Mouse (Mus musculus): Measurements from ENCODE around the gene Rasl12. TPM values are rescaled to one million over a fixed set of nuclear protein-coding genes. Genes with fewer than 3 reads are reported as not detected.

Gene Rasl12
- polyA plus RNA-seq, 1 experiment from 2014 or later: 6.7 TPM

GRCm38 (mm10) chr9:65407861-65408260 is 9.6 kb downstream of the Rasl12 start:
- Histone ChIP-seq H3K4me2 (ENCODE audit: low read length) (no peak overlapping the region), H3K9me3 (ENCODE audit: control insufficient read depth, low read length) (no peaks in the 10 kb centered on the region), H3K9ac (replicated peaks; ENCODE audit: low read depth, low read length) (no peak overlapping the region), H3K36me3 (ENCODE audit: control insufficient read depth, insufficient read depth) (no peaks in the 10 kb centered on the region), H3K4me3 (replicated peaks; ENCODE audit: low read length) (no peak overlapping the region), H3K4me1 (replicated peaks; ENCODE audit: control insufficient read depth, insufficient read depth, low read length) (peaks cover 3% of the 10 kb centered on the region; the same call in 1 of the 2 replicates), H3K27me3 (replicated peaks; ENCODE audit: control insufficient read depth, insufficient read depth, low read length) (no peaks in the 10 kb centered on the region), H3K27ac (ENCODE audit: low read length) (no peak overlapping the region)
- WGBS: 78% methylated on average over 3 of the region's 3 CpGs
- ATAC-seq: no peak

- WGBS: 73% methylated on average over 5 of the region's 5 CpGs
- Histone ChIP-seq H3K27me3 (replicated peaks; ENCODE audit: control insufficient read depth, insufficient read depth, low read length) (no peaks in the 10 kb centered on the region), H3K9ac (replicated peaks; ENCODE audit: low read depth, low read length) (no peak overlapping the region), H3K9me3 (ENCODE audit: control insufficient read depth, low read length) (no peaks in the 10 kb centered on the region), H3K4me2 (ENCODE audit: low read length) (no peak overlapping the region), H3K4me3 (replicated peaks; ENCODE audit: low read length) (no peak overlapping the region), H3K27ac (ENCODE audit: low read length) (no peak overlapping the region), H3K36me3 (ENCODE audit: control insufficient read depth, insufficient read depth) (no peaks in the 10 kb centered on the region), H3K4me1 (replicated peaks; ENCODE audit: control insufficient read depth, insufficient read depth, low read length) (peaks cover 3% of the 10 kb centered on the region; the same call in 1 of the 2 replicates)
- ATAC-seq: no peak
These were observed 10.6 kb downstream of the Rasl12 start for GRCm38 (mm10) chr9:65408871-65409295.

GRCm38 (mm10) chr9:65410378-65410777 is 12.1 kb downstream of the Rasl12 start:
- 91% methylated on average over 8 of the region's 8 CpGs for WGBS
- H3K4me2 ChIP-seq (ENCODE audit: low read length): no peak overlapping the region
- H3K9ac ChIP-seq (replicated peaks; ENCODE audit: low read depth, low read length): no peak overlapping the region
- no peaks in the 10 kb centered on the region for H3K27me3 ChIP-seq (replicated peaks; ENCODE audit: control insufficient read depth, insufficient read depth, low read length)
- no peak overlapping the region for H3K27ac ChIP-seq (ENCODE audit: low read length)
- no peak for ATAC-seq
- H3K36me3 ChIP-seq (ENCODE audit: control insufficient read depth, insufficient read depth): no peaks in the 10 kb centered on the region
- H3K9me3 ChIP-seq (ENCODE audit: control insufficient read depth, low read length): no peaks in the 10 kb centered on the region
- no peaks in the 10 kb centered on the region for H3K4me1 ChIP-seq (replicated peaks; ENCODE audit: control insufficient read depth, insufficient read depth, low read length)
- H3K4me3 ChIP-seq (replicated peaks; ENCODE audit: low read length): no peak overlapping the region

- ATAC-seq: no peak
- WGBS: 72% methylated on average over 3 of the region's 3 CpGs
- Histone ChIP-seq H3K4me1 (replicated peaks; ENCODE audit: control insufficient read depth, insufficient read depth, low read length) (no peaks in the 10 kb centered on the region), H3K36me3 (ENCODE audit: control insufficient read depth, insufficient read depth) (no peaks in the 10 kb centered on the region), H3K27ac (ENCODE audit: low read length) (no peak overlapping the region), H3K4me3 (replicated peaks; ENCODE audit: low read length) (no peak overlapping the region), H3K4me2 (ENCODE audit: low read length) (no peak overlapping the region), H3K9me3 (ENCODE audit: control insufficient read depth, low read length) (no peaks in the 10 kb centered on the region), H3K27me3 (replicated peaks; ENCODE audit: control insufficient read depth, insufficient read depth, low read length) (no peaks in the 10 kb centered on the region), H3K9ac (replicated peaks; ENCODE audit: low read depth, low read length) (no peak overlapping the region)
These were observed 13.0 kb downstream of the Rasl12 start for GRCm38 (mm10) chr9:65411326-65411725.

GRCm38 (mm10) chr9:65417738-65418137 is 19.4 kb downstream of the Rasl12 start:
- no peak overlapping the region for H3K9ac ChIP-seq (replicated peaks; ENCODE audit: low read depth, low read length)
- H3K4me3 ChIP-seq (replicated peaks; ENCODE audit: low read length): no peak overlapping the region
- no peak for ATAC-seq
- H3K27me3 ChIP-seq (replicated peaks; ENCODE audit: control insufficient read depth, insufficient read depth, low read length): no peaks in the 10 kb centered on the region
- WGBS: 40% methylated on average over 3 of the region's 3 CpGs
- no peak overlapping the region for H3K4me2 ChIP-seq (ENCODE audit: low read length)
- no peak overlapping the region for H3K27ac ChIP-seq (ENCODE audit: low read length)
- H3K9me3 ChIP-seq (ENCODE audit: control insufficient read depth, low read length): no peaks in the 10 kb centered on the region
- H3K36me3 ChIP-seq (ENCODE audit: control insufficient read depth, insufficient read depth): no peaks in the 10 kb centered on the region
- H3K4me1 ChIP-seq (replicated peaks; ENCODE audit: control insufficient read depth, insufficient read depth, low read length): no peaks in the 10 kb centered on the region

GRCm38 (mm10) chr9:65419633-65420032 is 21.3 kb downstream of the Rasl12 start:
- H3K4me3 ChIP-seq (replicated peaks; ENCODE audit: low read length): no peak overlapping the region
- no peaks in the 10 kb centered on the region for H3K27me3 ChIP-seq (replicated peaks; ENCODE audit: control insufficient read depth, insufficient read depth, low read length)
- H3K36me3 ChIP-seq (ENCODE audit: control insufficient read depth, insufficient read depth): no peaks in the 10 kb centered on the region
- no peak overlapping the region for H3K4me2 ChIP-seq (ENCODE audit: low read length)
- WGBS: 70% methylated on average over 3 of the region's 3 CpGs
- H3K9me3 ChIP-seq (ENCODE audit: control insufficient read depth, low read length): no peaks in the 10 kb centered on the region
- H3K4me1 ChIP-seq (replicated peaks; ENCODE audit: control insufficient read depth, insufficient read depth, low read length): no peaks in the 10 kb centered on the region
- no peak for ATAC-seq
- no peak overlapping the region for H3K9ac ChIP-seq (replicated peaks; ENCODE audit: low read depth, low read length)
- no peak overlapping the region for H3K27ac ChIP-seq (ENCODE audit: low read length)

- WGBS: 82% methylated on average over 11 of the region's 11 CpGs
- H3K9ac ChIP-seq (replicated peaks; ENCODE audit: low read depth, low read length): no peak within 1 kb of the TSS
- no peaks in the 10 kb centered on the region for H3K9me3 ChIP-seq (ENCODE audit: control insufficient read depth, low read length)
These were observed 24.6 kb downstream of the Rasl12 start, which contains the start of gene Slc51b for GRCm38 (mm10) chr9:65422760-65423501. Gene Slc51b (minus strand): TSS chr9:65422955.

GRCm38 (mm10) chr9:65424393-65424792 is 26.1 kb downstream of the Rasl12 start:
- no peak for ATAC-seq
- Histone ChIP-seq H3K4me2 (ENCODE audit: low read length) (no peak overlapping the region), H3K36me3 (ENCODE audit: control insufficient read depth, insufficient read depth) (no peaks in the 10 kb centered on the region), H3K9me3 (ENCODE audit: control insufficient read depth, low read length) (no peaks in the 10 kb centered on the region), H3K27ac (ENCODE audit: low read length) (no peak overlapping the region), H3K27me3 (replicated peaks; ENCODE audit: control insufficient read depth, insufficient read depth, low read length) (no peaks in the 10 kb centered on the region), H3K9ac (replicated peaks; ENCODE audit: low read depth, low read length) (no peak overlapping the region), H3K4me1 (replicated peaks; ENCODE audit: control insufficient read depth, insufficient read depth, low read length) (no peaks in the 10 kb centered on the region), H3K4me3 (replicated peaks; ENCODE audit: low read length) (no peak overlapping the region)
- WGBS: 52% methylated on average over 3 of the region's 3 CpGs

More at GRCm38 (mm10) chr9:65422760-65423501, 24.6 kb downstream of the Rasl12 start, which contains the start of gene Slc51b:
- H3K4me2 ChIP-seq (ENCODE audit: low read length): no peak within 1 kb of the TSS
- no peak within 1 kb of the TSS for H3K4me3 ChIP-seq (replicated peaks; ENCODE audit: low read length)
- no peak within 1 kb of the TSS for H3K27ac ChIP-seq (ENCODE audit: low read length)
- H3K36me3 ChIP-seq (ENCODE audit: control insufficient read depth, insufficient read depth): no peaks in the 10 kb centered on the region
- no peaks in the 10 kb centered on the region for H3K27me3 ChIP-seq (replicated peaks; ENCODE audit: control insufficient read depth, insufficient read depth, low read length)
- no peak for ATAC-seq
- H3K4me1 ChIP-seq (replicated peaks; ENCODE audit: control insufficient read depth, insufficient read depth, low read length): no peaks in the 10 kb centered on the region

DNA sequence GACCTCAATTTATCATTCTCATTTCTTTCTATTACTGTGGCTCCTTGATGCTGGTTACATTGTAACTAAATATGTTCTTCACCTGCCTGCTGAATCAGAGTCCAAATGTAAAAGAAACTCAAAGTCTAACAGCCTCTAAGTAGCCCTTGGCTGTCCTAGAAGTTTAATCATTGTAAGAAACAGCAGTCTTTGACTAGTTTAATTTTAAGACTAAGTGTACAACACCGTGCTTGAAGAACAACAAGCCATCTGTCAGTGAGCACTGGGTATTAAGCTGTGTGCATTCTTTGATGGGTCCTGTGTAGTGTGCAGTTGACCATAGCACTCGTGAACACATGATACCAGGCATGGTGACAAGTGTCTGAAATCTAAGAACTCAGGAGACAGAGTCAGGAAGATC is 29.2 kb downstream of the Rasl12 start:
- H3K4me3 ChIP-seq (replicated peaks; ENCODE audit: low read length): no peak overlapping the region
- no peaks in the 10 kb centered on the region for H3K9me3 ChIP-seq (ENCODE audit: control insufficient read depth, low read length)
- H3K4me1 ChIP-seq (replicated peaks; ENCODE audit: control insufficient read depth, insufficient read depth, low read length): no peaks in the 10 kb centered on the region
- no peaks in the 10 kb centered on the region for H3K27me3 ChIP-seq (replicated peaks; ENCODE audit: control insufficient read depth, insufficient read depth, low read length)
- ATAC-seq: no peak
- no peak overlapping the region for H3K9ac ChIP-seq (replicated peaks; ENCODE audit: low read depth, low read length)
- H3K36me3 ChIP-seq (ENCODE audit: control insufficient read depth, insufficient read depth): no peaks in the 10 kb centered on the region
- no peak overlapping the region for H3K27ac ChIP-seq (ENCODE audit: low read length)
- no peak overlapping the region for H3K4me2 ChIP-seq (ENCODE audit: low read length)
- 64% methylated on average over 2 of the region's 2 CpGs for WGBS
